Mouse (Mus musculus): ENCODE measurements around the gene Scai. TPM values are rescaled to one million over a fixed set of nuclear protein-coding genes. Genes with fewer than 3 reads are reported as not detected.
A peak's percentile ranks its signal among the peaks of the same experiment; 100 is the strongest.

The Scai gene
- total and polyA plus RNA-seq, 3 experiments: 4.2 to 7.9 (median 4.7) TPM

- peaks cover 2 to 27% of the 10 kb centered on the region in 2 experiments; a peak in 2 of 4 replicates for H3K4me1 ChIP-seq (ENCODE audit: control insufficient read depth in 1 of 2, insufficient read depth in 2 of 2)
- H3K27ac ChIP-seq (ENCODE audit: insufficient read depth, low read depth): no peak overlapping the region
- peak overlapping the region; percentile 55 to 86 (median 77) for H3K4me3 ChIP-seq (replicated peaks in 1 of 3; ENCODE audit: low read depth in 2 of 3, low read length in 2 of 3, poor library complexity in 1 of 3)
- no peaks in the 10 kb centered on the region for H3K36me3 ChIP-seq (replicated peaks in 1 of 2; ENCODE audit: control insufficient read depth in 1 of 2, insufficient read depth in 1 of 2, low read length in 1 of 2)
- DNase-seq (ENCODE audit: extremely low read depth): peak; percentile 13
- in situ Hi-C loops (cut with MboI; ENCODE audit: low pct_ligation_motif_present, low pct_unique_long_range_greater_than_20kb, low sequenced_read_pairs) (no loop called here), dilution Hi-C loops (cut with MboI; ENCODE audit: extremely low pct_ligation_motif_present, extremely low pct_unique_long_range_greater_than_20kb, low sequenced_read_pairs) (no loop called here)
- no peak; the same call in 1 of the 2 replicates for TF ChIP-seq MXI1 (IDR thresholded peaks at IDR 0.05; ENCODE audit: low read depth, low read length)
- 0 out of 2 replicates have a peak, but pooled peaks have one; percentile 21 for TF ChIP-seq MAZ (IDR thresholded peaks at IDR 0.05; ENCODE audit: low read depth, low read length)
- no peak for TF ChIP-seq RCOR1 (conservative IDR thresholded peaks at IDR 0.05; ENCODE audit: low read depth, low read length)
- no peak; the same call in 1 of the 2 replicates for TF ChIP-seq MYC (IDR thresholded peaks at IDR 0.05; ENCODE audit: low read depth, low read length)
- TF ChIP-seq ZNF384 (IDR thresholded peaks at IDR 0.05; ENCODE audit: low read depth, low read length): peak; percentile 62; the same call in 1 of the 2 replicates
- no peak for TF ChIP-seq POLR2A (IDR thresholded peaks at IDR 0.05; ENCODE audit: low read depth, low read length)
- no peak for TF ChIP-seq E2F4 (IDR thresholded peaks at IDR 0.05; ENCODE audit: insufficient replicate concordance, low read depth, low read length)
- TF ChIP-seq HCFC1 (IDR thresholded peaks at IDR 0.05; ENCODE audit: low read depth, low read length): no peak
- no peak for TF ChIP-seq CHD1 (IDR thresholded peaks at IDR 0.05; ENCODE audit: low read depth, low read length)
- peak overlapping the region; percentile 82 for H3K9ac ChIP-seq (ENCODE audit: insufficient read depth, low read depth)
- H3K27me3 ChIP-seq (replicated peaks): no peaks in the 10 kb centered on the region
- no peaks in the 10 kb centered on the region for H3K9me3 ChIP-seq (replicated peaks; ENCODE audit: low read length)
- H3K4me2 ChIP-seq (ENCODE audit: insufficient read depth, low read depth, poor library complexity, severe bottlenecking): peak overlapping the region; percentile 91
- H3K79me2 ChIP-seq (replicated peaks; ENCODE audit: control insufficient read depth, extremely low read depth, insufficient read depth, poor library complexity, severe bottlenecking): peaks cover 31% of the 10 kb centered on the region
These were observed 36.2 kb upstream of the Scai start for GRCm38 (mm10) chr2:39226731-39227130.

GRCm38 (mm10) chr2:39226019-39226640 lies 35.6 kb upstream of the Scai start, which contains the start of gene Ppp6c:
Gene Ppp6c, minus strand, starts transcription at chr2:39226451.
- dilution Hi-C loops (cut with MboI; ENCODE audit: extremely low pct_ligation_motif_present, extremely low pct_unique_long_range_greater_than_20kb, low sequenced_read_pairs): no loop called here
- in situ Hi-C loops (cut with MboI; ENCODE audit: low pct_ligation_motif_present, low pct_unique_long_range_greater_than_20kb, low sequenced_read_pairs): no loop called here
- Histone ChIP-seq H3K36me3 (replicated peaks in 1 of 2; ENCODE audit: control insufficient read depth in 1 of 2, insufficient read depth in 1 of 2, low read length in 1 of 2) (no peaks in the 10 kb centered on the region), H3K4me2 (ENCODE audit: insufficient read depth, low read depth, poor library complexity, severe bottlenecking) (peak within 1 kb of the TSS; percentile 91), H3K4me1 (ENCODE audit: control insufficient read depth in 1 of 2, insufficient read depth in 2 of 2) (peaks cover 2 to 27% of the 10 kb centered on the region in 2 experiments; a peak in 2 of 4 replicates), H3K4me3 (replicated peaks in 1 of 3; ENCODE audit: low read depth in 2 of 3, low read length in 2 of 3, poor library complexity in 1 of 3) (peak within 1 kb of the TSS; percentile 77 to 87 (median 86)), H3K9me3 (replicated peaks; ENCODE audit: low read length) (no peaks in the 10 kb centered on the region), H3K27ac (ENCODE audit: insufficient read depth, low read depth) (peak within 1 kb of the TSS; percentile 45), H3K9ac (ENCODE audit: insufficient read depth, low read depth) (peak within 1 kb of the TSS; percentile 97), H3K27me3 (replicated peaks) (no peaks in the 10 kb centered on the region), H3K79me2 (replicated peaks; ENCODE audit: control insufficient read depth, extremely low read depth, insufficient read depth, poor library complexity, severe bottlenecking) (peaks cover 37% of the 10 kb centered on the region)
- peak; percentile 99 for DNase-seq (ENCODE audit: extremely low read depth)
- TF ChIP-seq MAX (IDR thresholded peaks at IDR 0.05; ENCODE audit: low read length): 0 out of 2 replicates have a peak, but pooled peaks have one; percentile 31
- no peak for TF ChIP-seq UBTF (IDR thresholded peaks at IDR 0.05; ENCODE audit: low read depth, low read length)
- TF ChIP-seq EP300 (IDR thresholded peaks at IDR 0.05; ENCODE audit: low read length): no peak
- no peak for TF ChIP-seq CHD1 (IDR thresholded peaks at IDR 0.05; ENCODE audit: low read depth, low read length)
- TF ChIP-seq TBP (conservative IDR thresholded peaks at IDR 0.05; ENCODE audit: low read depth, low read length): peak; percentile 57
- no peak for TF ChIP-seq PAX5 (IDR thresholded peaks at IDR 0.05; ENCODE audit: low read length)
- no peak for TF ChIP-seq MAFK (IDR thresholded peaks at IDR 0.05; ENCODE audit: insufficient replicate concordance, low read length)
- no peak for TF ChIP-seq POLR2AphosphoS2 (IDR thresholded peaks at IDR 0.05; ENCODE audit: low read depth, low read length)
- TF ChIP-seq E2F4 (IDR thresholded peaks at IDR 0.05; ENCODE audit: insufficient replicate concordance, low read depth, low read length): no peak
- TF ChIP-seq MXI1 (IDR thresholded peaks at IDR 0.05; ENCODE audit: low read depth, low read length): peak; percentile 52; the same call in 1 of the 2 replicates
- peak; percentile 39; the same call in 1 of the 2 replicates for TF ChIP-seq JUND (conservative IDR thresholded peaks at IDR 0.05; ENCODE audit: low read depth, low read length)
- no peak for TF ChIP-seq USF2 (conservative IDR thresholded peaks at IDR 0.05; ENCODE audit: low read depth, low read length)
- TF ChIP-seq CHD2 (IDR thresholded peaks at IDR 0.05; ENCODE audit: low read length): peak; percentile 64; the same call in 1 of the 2 replicates
- peak; percentile 99 for TF ChIP-seq KAT2A (IDR thresholded peaks at IDR 0.05; ENCODE audit: insufficient replicate concordance, low read length)
- TF ChIP-seq ZNF384 (IDR thresholded peaks at IDR 0.05; ENCODE audit: low read depth, low read length): no peak
- no peak for TF ChIP-seq RAD21 (IDR thresholded peaks at IDR 0.05; ENCODE audit: low read depth, low read length)
- TF ChIP-seq ZKSCAN1 (IDR thresholded peaks at IDR 0.05; ENCODE audit: borderline replicate concordance, low read depth, low read length): no peak
- peak; percentile 63; the same call in 1 of the 2 replicates for TF ChIP-seq TCF12 (IDR thresholded peaks at IDR 0.05; ENCODE audit: low read depth, low read length)
- no peak for TF ChIP-seq SMC3 (IDR thresholded peaks at IDR 0.05; ENCODE audit: low read depth, low read length)
- TF ChIP-seq NELFE (IDR thresholded peaks at IDR 0.05; ENCODE audit: low read depth, low read length): peak; percentile 68
- peak; percentile 65 for TF ChIP-seq ETS1 (conservative IDR thresholded peaks at IDR 0.05; ENCODE audit: low read depth, low read length)
- TF ChIP-seq GABPA (IDR thresholded peaks at IDR 0.05; ENCODE audit: insufficient replicate concordance, low read depth, low read length): peak; percentile 86
- TF ChIP-seq BHLHE40 (IDR thresholded peaks at IDR 0.05; ENCODE audit: low read depth, low read length): peak; percentile 78
- TF ChIP-seq ELF1 (IDR thresholded peaks at IDR 0.05; ENCODE audit: low read depth, low read length): peak; percentile 98
- no peak for TF ChIP-seq ZC3H11A (IDR thresholded peaks at IDR 0.05; ENCODE audit: low read depth, low read length)
- peak; percentile 93 for TF ChIP-seq SIN3A (IDR thresholded peaks at IDR 0.05; ENCODE audit: low read length)
